Mouse (Mus musculus): ENCODE results near the gene Clba1. TPM values are rescaled to one million over a fixed set of nuclear protein-coding genes. Genes with fewer than 3 reads are reported as not detected.

Clba1 gene
- total and polyA plus RNA-seq, 3 experiments, result 15.2 to 21.4 TPM; not detected in 1

- Histone ChIP-seq H3K9me3 (replicated peaks; ENCODE audit: insufficient read depth, low read length) (no peaks in the 10 kb centered on the region), H3K79me2 (ENCODE audit: control insufficient read depth, insufficient read depth, low read length, poor library complexity) (no peaks in the 10 kb centered on the region), H3K27ac (ENCODE audit: control insufficient read depth, low read depth, low read length) (no peak overlapping the region), H3K4me1 (ENCODE audit: control insufficient read depth in 1 of 2, insufficient read depth in 2 of 2, low read length in 2 of 2) (peaks cover under 1 to 17% of the 10 kb centered on the region in 2 experiments; a peak in 3 of 4 replicates), H3K4me3 (ENCODE audit: control insufficient read depth in 1 of 2, insufficient read depth in 1 of 2, low read depth in 2 of 2, low read length in 2 of 2) (no peak overlapping the region), H3K27me3 (ENCODE audit: control insufficient read depth in 1 of 2, insufficient read depth in 2 of 2, low read length in 2 of 2) (no peaks in the 10 kb centered on the region), H3K36me3 (ENCODE audit: control insufficient read depth in 1 of 2, insufficient read depth in 2 of 2, low read length in 2 of 2) (peaks cover 0 to 1% of the 10 kb centered on the region in 2 experiments; a peak in 2 of 4 replicates), H3K9ac (ENCODE audit: control insufficient read depth, low read depth, low read length, poor library complexity, severe bottlenecking) (no peak overlapping the region)
- TF ChIP-seq MAX (IDR thresholded peaks at IDR 0.05; ENCODE audit: low read length) (no peak), MXI1 (IDR thresholded peaks at IDR 0.05; ENCODE audit: low read depth, low read length) (no peak), JUND (IDR thresholded peaks at IDR 0.05; ENCODE audit: low read depth, low read length) (no peak), MEF2A (IDR thresholded peaks at IDR 0.05; ENCODE audit: extremely low read depth, insufficient replicate concordance, low read depth, low read length, poor library complexity, severe bottlenecking) (no peak), CTCF (IDR thresholded peaks at IDR 0.05 in 2 of 3, conservative IDR thresholded peaks at IDR 0.05 in 1 of 3; ENCODE audit: control insufficient read depth in 1 of 3, insufficient read depth in 1 of 3, low read depth in 2 of 3, low read length in 3 of 3, poor library complexity in 1 of 3, severe bottlenecking in 1 of 3) (peak in 1 of 3 experiments; percentile 12; a peak in 1 of 6 replicates), MYB (IDR thresholded peaks at IDR 0.05; ENCODE audit: low read depth, low read length) (no peak)
- no peak for DNase-seq (ENCODE audit: low read depth, low spot score)
Observed at GRCm38 (mm10) chr12:112856338-112856737, 47.6 kb downstream of the Clba1 start.

GRCm38 (mm10) chr12:112857021-112857925 is 48.5 kb downstream of the Clba1 start:
- no peak for TF ChIP-seq MYC (IDR thresholded peaks at IDR 0.05; ENCODE audit: low read depth, low read length)
- H3K9me3 ChIP-seq (replicated peaks; ENCODE audit: insufficient read depth, low read length), result no peaks in the 10 kb centered on the region
- H3K79me2 ChIP-seq (ENCODE audit: control insufficient read depth, insufficient read depth, low read length, poor library complexity), result no peaks in the 10 kb centered on the region
- H3K4me1 ChIP-seq (ENCODE audit: control insufficient read depth in 1 of 2, insufficient read depth in 2 of 2, low read length in 2 of 2), result peaks cover 0 to 22% of the 10 kb centered on the region in 2 experiments; a peak in 3 of 4 replicates
- H3K9ac ChIP-seq (ENCODE audit: control insufficient read depth, low read depth, low read length, poor library complexity, severe bottlenecking), result no peak overlapping the region
- H3K36me3 ChIP-seq (ENCODE audit: control insufficient read depth in 1 of 2, insufficient read depth in 2 of 2, low read length in 2 of 2), result no peaks in the 10 kb centered on the region
- H3K27me3 ChIP-seq (ENCODE audit: control insufficient read depth in 1 of 2, insufficient read depth in 2 of 2, low read length in 2 of 2), result no peaks in the 10 kb centered on the region
- no peak for DNase-seq (ENCODE audit: low read depth, low spot score)
- H3K27ac ChIP-seq (ENCODE audit: control insufficient read depth, low read depth, low read length), result no peak overlapping the region
- H3K4me3 ChIP-seq (ENCODE audit: control insufficient read depth in 1 of 2, insufficient read depth in 1 of 2, low read depth in 2 of 2, low read length in 2 of 2), result no peak overlapping the region

- H3K4me3 ChIP-seq (ENCODE audit: control insufficient read depth in 1 of 2, insufficient read depth in 1 of 2, low read depth in 2 of 2, low read length in 2 of 2), result no peak overlapping the region
Observed at GRCm38 (mm10) chr12:112858581-112859336, 50.0 kb downstream of the Clba1 start.

More at GRCm38 (mm10) chr12:112858581-112859336, 50.0 kb downstream of the Clba1 start:
- DNase-seq (ENCODE audit: low read depth, low spot score), result no peak
- TF ChIP-seq POLR2AphosphoS5 (IDR thresholded peaks at IDR 0.05; ENCODE audit: borderline replicate concordance, low read depth, low read length) (peak; percentile 84; the same call in 1 of the 2 replicates), USF2 (IDR thresholded peaks at IDR 0.05; ENCODE audit: borderline replicate concordance in 1 of 2, insufficient read depth in 1 of 2, low read depth in 1 of 2, low read length in 2 of 2) (no peak)
- Histone ChIP-seq H3K9ac (ENCODE audit: control insufficient read depth, low read depth, low read length, poor library complexity, severe bottlenecking) (no peak overlapping the region), H3K79me2 (ENCODE audit: control insufficient read depth, insufficient read depth, low read length, poor library complexity) (no peaks in the 10 kb centered on the region), H3K9me3 (replicated peaks; ENCODE audit: insufficient read depth, low read length) (no peaks in the 10 kb centered on the region), H3K4me1 (ENCODE audit: control insufficient read depth in 1 of 2, insufficient read depth in 2 of 2, low read length in 2 of 2) (peaks cover 0 to 19% of the 10 kb centered on the region in 2 experiments; a peak in 3 of 4 replicates), H3K27ac (ENCODE audit: control insufficient read depth, low read depth, low read length) (no peak overlapping the region), H3K27me3 (ENCODE audit: control insufficient read depth in 1 of 2, insufficient read depth in 2 of 2, low read length in 2 of 2) (no peaks in the 10 kb centered on the region), H3K36me3 (ENCODE audit: control insufficient read depth in 1 of 2, insufficient read depth in 2 of 2, low read length in 2 of 2) (no peaks in the 10 kb centered on the region)

Data from MEL (cell line).